Mouse (Mus musculus): ENCODE measurements around the gene Adora3.

Adora3 gene

GRCm38 (mm10) chr3:105876022-105876421 is 5.4 kb downstream of the Adora3 start:
- no peak for DNase-seq (ENCODE audit: low spot score in 2 of 2)

GRCm38 (mm10) chr3:105877252-105877803 is 6.7 kb downstream of the Adora3 start:
- no peak for DNase-seq (ENCODE audit: low spot score in 2 of 2)

- DNase-seq (ENCODE audit: low spot score in 2 of 2) = no peak
These were observed 7.3 kb downstream of the Adora3 start for GRCm38 (mm10) chr3:105877919-105878318.

GRCm38 (mm10) chr3:105878751-105879150 is 8.1 kb downstream of the Adora3 start:
- no peak for DNase-seq (ENCODE audit: low spot score in 2 of 2)

GRCm38 (mm10) chr3:105880419-105880818 is 9.8 kb downstream of the Adora3 start:
- no peak for DNase-seq (ENCODE audit: low spot score in 2 of 2)

- no peak for DNase-seq (ENCODE audit: low spot score in 2 of 2)
These were observed 11.4 kb downstream of the Adora3 start for GRCm38 (mm10) chr3:105882105-105882504.

GRCm38 (mm10) chr3:105883111-105883510 is 12.5 kb downstream of the Adora3 start:
- no peak for DNase-seq (ENCODE audit: low spot score in 2 of 2)

GRCm38 (mm10) chr3:105888961-105889360 is 18.3 kb downstream of the Adora3 start:
- no peak for DNase-seq (ENCODE audit: low spot score in 2 of 2)

- DNase-seq (ENCODE audit: low spot score in 2 of 2) = no peak
These were observed 19.6 kb downstream of the Adora3 start for GRCm38 (mm10) chr3:105890220-105890619.

GRCm38 (mm10) chr3:105891141-105891540 is 20.5 kb downstream of the Adora3 start:
- DNase-seq (ENCODE audit: low spot score in 2 of 2) = no peak

GRCm38 (mm10) chr3:105891760-105892571 is 21.3 kb downstream of the Adora3 start:
- no peak for DNase-seq (ENCODE audit: low spot score in 2 of 2)

GRCm38 (mm10) chr3:105892572-105893495 is 22.2 kb downstream of the Adora3 start:
- no peak for DNase-seq (ENCODE audit: low spot score in 2 of 2)

- no peak for DNase-seq (ENCODE audit: low spot score in 2 of 2)
These were observed 23.3 kb downstream of the Adora3 start for GRCm38 (mm10) chr3:105893941-105894391.

GRCm38 (mm10) chr3:105894601-105895592 is 24.2 kb downstream of the Adora3 start:
- peak in 1 of 2 experiments; percentile 34 for DNase-seq (ENCODE audit: low spot score in 2 of 2)

GRCm38 (mm10) chr3:105896811-105897210 is 26.2 kb downstream of the Adora3 start:
- no peak for DNase-seq (ENCODE audit: low spot score in 2 of 2)

GRCm38 (mm10) chr3:105898325-105898724 is 27.7 kb downstream of the Adora3 start:
- DNase-seq (ENCODE audit: low spot score in 2 of 2) = no peak

- no peak for DNase-seq (ENCODE audit: low spot score in 2 of 2)
These were observed 28.2 kb downstream of the Adora3 start for GRCm38 (mm10) chr3:105898861-105899260.

GRCm38 (mm10) chr3:105899394-105900147 is 28.9 kb downstream of the Adora3 start:
- DNase-seq (ENCODE audit: low spot score in 2 of 2) = peak; percentile 66 to 83

- DNase-seq (ENCODE audit: low spot score in 2 of 2) = no peak
These were observed 29.6 kb downstream of the Adora3 start for GRCm38 (mm10) chr3:105900266-105900665.

GRCm38 (mm10) chr3:105900716-105901115 is 30.1 kb downstream of the Adora3 start:
- DNase-seq (ENCODE audit: low spot score in 2 of 2) = no peak

All from frontal cortex, postnatal 25 days (tissue).